Mouse (Mus musculus): Measurements from ENCODE around the gene Prkag2.
"Not testable (repeated sequence)": the region's sequence is repeated elsewhere in the genome, so short reads cannot be mapped to it uniquely, and the experiment has no call there.

The Prkag2 gene

GRCm38 (mm10) chr5:24825365-24826055, 274.9 kb downstream of the Prkag2 start:
- DNase-seq (ENCODE audit: low spot score in 2 of 2), result no peak

DNA sequence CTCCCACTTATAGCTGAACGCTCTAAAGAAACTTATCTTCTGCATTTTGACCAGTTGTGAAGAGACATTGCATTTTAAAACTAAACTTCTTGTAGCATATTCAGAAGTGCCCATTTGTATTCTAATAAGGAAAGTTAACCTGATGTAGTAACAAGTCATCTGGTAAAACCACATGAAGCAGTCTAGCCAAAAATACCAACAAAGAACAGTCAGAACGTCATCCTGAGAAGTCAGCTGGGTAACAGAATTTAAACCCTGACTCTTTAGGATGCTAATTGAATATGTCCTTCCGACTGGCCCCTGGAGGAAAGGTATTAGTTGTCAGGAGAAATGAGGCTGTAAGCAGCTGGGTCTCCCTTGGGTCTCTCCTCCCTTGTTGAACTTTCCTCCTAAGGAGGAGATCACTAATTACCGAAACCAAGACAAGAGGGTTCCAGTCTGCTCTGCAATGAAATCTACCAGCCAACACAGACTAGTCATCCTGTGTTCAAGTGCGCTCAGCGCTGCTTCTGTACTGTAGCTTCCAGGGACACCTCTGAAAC, 276.5 kb downstream of the Prkag2 start:
- DNase-seq (ENCODE audit: low spot score in 2 of 2), result no peak

DNA sequence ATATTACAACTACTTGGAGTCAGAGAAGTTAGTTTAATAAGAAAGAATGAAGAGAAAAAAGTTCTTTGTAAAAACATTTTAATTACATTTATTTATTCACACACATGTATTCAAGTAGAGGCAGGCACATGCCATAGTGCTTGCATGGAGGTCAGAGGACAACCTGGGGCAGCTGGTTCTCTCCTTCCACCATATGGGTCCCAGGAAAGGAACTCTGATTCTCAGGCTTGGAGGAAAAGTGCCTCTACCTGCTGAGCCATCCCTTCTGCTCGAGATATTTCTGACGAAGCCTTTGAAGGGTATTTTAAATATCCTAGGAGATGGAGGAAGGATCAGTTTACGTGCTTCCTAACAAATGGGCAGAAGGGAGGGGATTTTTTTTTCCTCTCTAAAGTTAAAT, 277.7 kb downstream of the Prkag2 start:
- no peak for DNase-seq (ENCODE audit: low spot score in 2 of 2)

DNA sequence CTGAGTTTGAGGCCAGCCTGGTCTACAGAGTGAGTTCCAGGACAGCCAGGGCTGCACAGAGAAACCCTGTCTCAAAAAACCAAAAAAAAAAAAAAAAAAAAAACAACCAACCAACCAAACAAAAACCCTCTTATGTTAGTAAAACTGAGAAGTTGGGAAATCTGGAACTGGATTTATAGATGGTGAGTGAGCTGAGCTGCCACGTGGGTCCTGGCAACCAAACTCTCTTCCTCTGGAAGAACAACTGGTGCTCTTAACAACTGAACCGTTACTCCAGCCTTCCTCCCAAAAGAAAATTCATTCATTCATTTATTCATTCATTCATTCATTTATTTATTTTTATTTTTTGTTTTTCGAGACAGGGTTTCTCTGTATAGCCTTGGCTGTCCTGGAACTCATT, 278.2 kb downstream of the Prkag2 start:
- DNase-seq (ENCODE audit: low spot score in 2 of 2), result not testable (repeated sequence)

DNA sequence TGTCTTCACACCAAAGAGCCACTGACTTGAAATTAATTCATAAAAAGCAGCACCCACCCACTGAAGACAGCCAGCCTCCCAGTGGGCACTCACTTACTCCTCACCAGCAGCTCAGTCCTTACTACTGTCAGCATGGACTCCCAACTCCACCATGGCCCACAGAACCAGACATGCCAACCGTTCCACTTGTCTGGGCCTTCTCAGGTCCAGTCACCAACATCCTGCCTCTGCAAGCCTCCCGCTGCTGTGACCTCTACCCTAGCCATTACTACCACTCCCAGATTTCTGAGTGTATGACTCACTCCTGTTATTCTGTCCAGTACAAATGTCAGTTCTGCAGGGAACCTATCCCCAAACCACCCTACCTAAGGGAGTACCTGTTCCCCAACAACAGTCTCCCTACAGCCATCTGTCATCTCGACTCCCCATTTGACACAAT, 279.0 kb downstream of the Prkag2 start:
- DNase-seq (ENCODE audit: low spot score in 2 of 2), result no peak

GRCm38 (mm10) chr5:24820627-24821026, 279.8 kb downstream of the Prkag2 start:
- no peak for DNase-seq (ENCODE audit: low spot score in 2 of 2)

- no peak for DNase-seq (ENCODE audit: low spot score in 2 of 2)
Measured at GRCm38 (mm10) chr5:24817191-24817590, 283.3 kb downstream of the Prkag2 start.

DNA sequence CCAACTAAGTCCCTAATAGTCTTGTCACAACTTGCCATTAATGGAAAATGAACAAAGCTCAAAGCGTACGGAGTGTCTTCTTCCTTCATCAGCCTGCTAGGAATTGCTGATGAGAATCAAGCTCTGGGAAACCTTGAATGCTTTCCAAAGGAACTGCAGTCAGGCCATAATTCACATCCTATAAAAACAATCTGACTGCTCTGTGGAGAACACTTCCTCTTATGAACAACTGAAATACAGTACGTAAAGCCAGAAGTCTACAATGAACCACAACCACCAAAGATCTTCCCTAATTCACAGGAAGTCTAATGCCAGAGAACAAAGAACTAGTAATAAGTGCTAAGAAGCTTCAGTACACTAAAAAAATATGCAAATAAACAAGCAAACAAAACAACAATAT, 286.5 kb downstream of the Prkag2 start:
- no peak for DNase-seq (ENCODE audit: low spot score in 2 of 2)

DNA sequence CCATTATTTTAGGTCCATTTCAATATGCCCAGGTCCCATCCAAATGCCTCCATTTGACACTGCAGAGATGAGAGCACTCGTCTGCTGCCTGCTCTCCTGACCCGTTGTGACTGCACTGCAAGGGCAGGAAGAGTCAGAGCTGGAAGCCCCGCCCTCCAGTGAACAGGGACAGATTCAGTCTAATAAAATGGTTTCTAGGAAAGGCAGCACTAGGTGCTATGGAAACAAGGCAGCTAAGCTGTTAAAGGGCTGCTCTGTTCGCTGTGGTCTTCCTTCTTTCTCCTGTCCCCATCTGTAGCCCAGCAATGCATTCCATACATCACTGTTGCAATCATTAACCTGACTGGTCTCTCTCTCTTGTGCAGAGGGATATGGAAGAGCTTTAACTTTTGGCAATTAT, 287.4 kb downstream of the Prkag2 start:
- DNase-seq (ENCODE audit: low spot score in 2 of 2), result no peak
